Mouse (Mus musculus) telencephalon, adult 2 months (tissue): ENCODE data around the gene Sestd1.

Source experiments
- DNase-seq: peaks from one replicate; pipeline ENCODE4 v3.0.0-alpha.2; 2011; ENCODE audit warnings: low read depth, low spot score

The Sestd1 gene

DNA sequence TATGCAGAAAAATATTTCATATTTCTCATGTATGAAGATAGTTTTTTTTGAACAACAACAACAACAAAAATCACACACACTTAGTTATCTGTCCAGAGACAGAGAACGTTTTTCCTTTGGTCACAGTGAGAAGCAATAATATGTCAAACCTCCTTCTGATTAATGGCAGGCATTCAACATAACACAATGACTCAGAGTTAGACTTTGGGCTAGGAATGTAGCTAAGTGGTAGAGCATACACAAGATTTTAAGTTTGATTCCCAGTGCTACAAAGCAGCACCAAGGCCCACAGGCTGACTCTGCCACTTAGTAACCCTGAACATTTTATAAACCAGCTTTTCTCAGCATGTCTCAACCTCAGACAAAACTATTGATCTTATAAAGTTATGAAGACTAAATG lies 145.5 kb downstream of the Sestd1 start:
- no peak for DNase-seq

- DNase-seq, result no peak
These were observed 147.0 kb downstream of the Sestd1 start for GRCm38 (mm10) chr2:77133407-77133806.
